Mouse (Mus musculus): ENCODE data around the gene Zcchc13.

Zcchc13 gene

DNA sequence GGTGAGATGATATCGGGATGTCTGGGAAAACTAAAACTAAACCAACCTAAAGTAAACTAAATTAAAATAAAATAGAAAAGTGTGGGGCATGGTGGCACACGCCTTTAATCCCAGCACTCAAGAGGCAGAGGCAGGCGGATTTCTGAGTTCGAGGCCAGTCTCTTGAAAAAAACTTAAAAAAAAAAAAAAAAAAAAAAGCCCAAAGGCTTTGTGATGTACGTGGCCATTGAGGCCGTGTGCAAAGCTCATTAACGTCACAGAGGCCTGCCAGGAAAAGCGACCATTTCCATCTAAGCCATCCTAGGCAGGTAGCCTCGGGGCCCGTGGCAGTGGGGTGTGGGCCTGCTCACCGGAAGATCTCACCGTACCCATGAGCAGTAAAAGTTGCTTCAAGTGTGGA, at the start of gene Zcchc13:
TSS of gene Zcchc13 (plus strand) at position 284 of the 400 bp plus-strand sequence.
- DNase-seq: no peak

DNA sequence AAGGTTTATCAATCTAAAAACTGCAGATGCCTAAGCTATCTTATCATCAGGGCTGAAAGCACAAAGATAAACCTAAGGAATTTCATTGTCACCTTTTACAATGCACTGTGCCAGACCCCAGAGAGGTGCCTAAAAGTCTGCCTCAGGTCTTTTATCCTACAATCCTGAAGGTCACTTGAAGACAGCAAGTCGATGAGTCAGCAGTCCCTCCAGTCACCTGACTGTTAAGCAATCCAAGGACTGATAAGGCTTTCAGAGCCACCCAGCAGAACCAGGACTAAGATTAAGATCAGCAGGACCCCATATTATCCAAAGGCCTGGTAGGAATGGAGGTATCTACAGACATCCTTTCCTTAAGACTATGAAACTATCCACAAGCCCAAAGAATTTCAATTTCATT, 46.1 kb upstream of the Zcchc13 start:
- no peak for DNase-seq

DNA sequence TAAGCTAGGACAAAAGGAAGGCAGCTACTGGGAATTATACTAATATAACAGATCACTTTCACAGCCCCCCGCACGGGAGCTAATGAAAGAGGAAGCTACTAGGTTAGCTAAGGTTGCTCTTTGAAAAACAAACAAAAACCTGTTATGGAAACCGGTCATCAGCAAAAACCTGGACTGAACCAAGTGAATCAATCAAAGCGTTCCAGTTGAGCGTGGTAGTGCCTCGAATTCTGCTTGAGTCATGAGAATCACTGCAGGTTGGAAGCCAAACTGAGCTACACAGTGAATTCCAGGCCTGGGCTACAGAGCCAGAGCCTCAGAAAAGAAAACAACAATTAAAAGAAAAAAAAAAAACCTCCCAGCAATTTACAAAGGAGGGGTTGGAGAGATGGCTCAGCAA, 38.3 kb upstream of the Zcchc13 start:
- DNase-seq: no peak

DNA sequence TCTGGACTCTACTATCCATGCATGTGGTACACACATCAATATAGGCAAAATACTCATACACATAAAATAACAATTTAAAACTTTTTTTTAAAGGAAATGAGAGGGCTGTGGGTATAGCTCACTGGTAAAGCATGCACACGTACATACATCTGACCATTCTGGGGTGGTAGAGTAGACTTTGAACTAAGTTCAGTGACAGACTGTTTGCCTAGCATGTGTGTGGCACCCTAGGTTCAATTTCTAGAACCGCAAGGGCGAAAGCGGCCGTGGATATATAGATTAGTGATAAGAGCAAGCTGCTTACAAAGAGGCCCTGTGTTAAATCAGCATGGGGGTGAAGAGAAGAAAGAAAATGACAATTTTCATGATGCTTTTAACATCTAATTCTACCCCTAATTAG, 27.8 kb upstream of the Zcchc13 start:
- DNase-seq: no peak

DNA sequence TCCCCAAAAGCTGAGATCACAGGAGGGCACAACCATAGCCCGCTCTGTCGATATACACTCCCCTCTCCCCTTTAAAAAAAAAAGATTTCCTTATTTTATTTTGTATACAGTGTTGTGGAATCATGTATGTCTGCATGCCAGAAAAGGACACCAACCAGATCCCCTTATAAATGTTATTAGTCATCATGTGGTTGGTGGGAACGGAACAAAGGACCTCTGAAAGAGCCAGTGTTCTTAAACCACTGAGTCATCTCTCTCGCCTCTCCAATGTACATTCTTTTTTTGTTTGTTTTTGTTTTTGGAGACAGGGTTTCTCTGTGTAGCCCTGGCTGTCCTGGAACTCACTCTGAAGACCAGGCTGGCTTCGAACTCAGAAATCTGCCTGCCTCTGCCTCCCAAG, 26.2 kb upstream of the Zcchc13 start:
- DNase-seq: no peak

DNA sequence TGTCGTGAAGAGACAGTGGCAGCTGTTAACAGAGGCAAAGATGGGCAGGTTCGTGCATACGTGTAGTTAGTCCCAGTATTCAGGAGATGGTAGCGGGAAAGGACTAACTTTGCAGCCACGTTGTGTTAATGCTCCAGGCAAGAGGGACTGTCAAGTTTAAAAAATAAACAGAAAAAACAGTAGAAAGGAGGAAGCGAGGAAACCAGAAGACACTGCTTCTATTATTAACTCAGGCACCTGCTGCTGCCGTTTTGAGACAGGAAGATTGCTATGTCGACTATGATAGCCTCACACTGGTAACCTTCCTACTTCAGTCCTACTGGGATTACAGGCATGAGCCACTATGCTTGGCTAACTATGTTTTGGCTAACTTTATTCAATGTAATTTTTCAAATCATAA, 24.9 kb upstream of the Zcchc13 start:
- DNase-seq: no peak

DNA sequence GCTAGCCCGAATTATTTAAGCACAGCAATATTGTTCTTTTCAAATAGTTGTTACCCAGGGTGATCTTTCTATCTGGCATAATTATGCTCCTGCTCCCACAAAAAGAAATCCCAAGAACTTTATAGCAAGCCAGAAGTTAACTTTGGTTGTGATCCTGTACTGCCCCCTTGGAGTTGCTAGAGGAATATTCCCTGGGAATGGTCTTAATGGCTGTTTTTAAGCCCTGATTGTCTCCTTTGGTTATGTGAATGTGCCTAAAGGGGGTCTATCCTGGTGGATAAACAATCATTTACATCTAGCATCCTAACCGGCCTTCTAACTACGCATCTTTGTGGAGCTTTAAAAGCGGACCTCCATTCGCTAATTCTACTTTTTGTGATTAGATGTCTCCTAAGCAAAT, 20.0 kb upstream of the Zcchc13 start:
- DNase-seq: no peak

DNA sequence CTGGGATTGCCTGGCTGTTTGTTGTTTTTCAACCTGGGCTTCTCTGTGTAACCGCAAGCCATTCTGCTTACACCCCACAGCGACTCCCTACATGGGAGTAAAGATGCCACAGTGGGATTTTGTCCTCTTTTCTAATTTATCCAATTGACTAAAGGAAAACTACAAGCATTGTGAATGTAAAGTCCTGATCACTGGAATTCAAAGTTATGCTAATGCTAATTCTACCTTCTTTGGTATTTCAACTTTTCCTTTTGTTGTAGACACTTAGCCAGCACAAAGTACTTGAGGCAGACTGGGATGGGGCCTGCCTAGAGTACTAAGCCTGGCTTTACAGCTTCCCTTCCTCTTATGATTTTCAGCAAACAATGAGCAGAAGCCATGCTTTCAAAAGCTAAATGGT, 18.9 kb upstream of the Zcchc13 start:
- no peak for DNase-seq

DNA sequence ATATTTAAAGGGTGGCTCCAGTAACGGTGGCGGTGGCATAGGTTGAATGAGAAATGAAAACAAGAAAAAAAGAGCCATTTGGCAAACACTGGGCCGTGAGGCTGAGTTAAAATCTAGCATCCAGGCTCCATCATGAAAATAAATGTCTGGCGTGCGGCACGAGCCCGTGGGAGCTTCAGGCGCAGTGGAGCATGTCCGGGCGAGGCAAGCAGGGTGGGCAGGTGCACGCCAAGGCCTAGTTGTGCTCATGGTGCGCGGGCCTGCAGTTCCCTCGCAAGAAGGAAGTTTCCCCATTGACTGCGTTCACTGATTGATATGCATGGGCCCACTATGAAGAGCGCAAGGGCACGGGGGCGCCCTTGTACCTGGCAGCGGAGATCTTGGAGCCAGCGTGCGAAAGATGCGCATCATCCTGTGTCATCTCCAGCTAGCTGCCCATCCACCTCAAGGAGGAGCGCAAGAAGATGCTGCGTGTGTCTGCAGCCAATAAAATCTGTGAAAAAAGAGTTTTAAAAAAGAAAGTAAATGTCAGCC, 15.6 kb upstream of the Zcchc13 start:
- no peak for DNase-seq

DNA sequence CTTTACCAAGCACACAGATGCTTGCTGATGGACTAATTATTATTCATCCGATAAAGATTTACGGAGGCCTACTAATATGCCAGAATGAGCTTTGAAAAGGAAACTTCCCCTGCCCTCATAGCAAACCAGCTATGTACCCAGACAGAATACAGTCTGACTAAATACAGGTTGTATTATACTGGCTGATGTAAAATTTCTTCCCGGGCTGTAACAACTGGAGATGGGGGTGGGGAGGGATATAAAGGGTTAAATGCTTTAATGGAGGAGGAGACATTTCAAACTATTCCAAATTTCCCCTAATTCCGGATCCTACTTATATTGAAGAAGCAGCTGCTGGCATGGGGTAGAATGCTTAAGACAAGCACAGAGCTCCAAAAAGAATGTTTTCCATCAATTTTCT, 14.9 kb upstream of the Zcchc13 start:
- no peak for DNase-seq

DNA sequence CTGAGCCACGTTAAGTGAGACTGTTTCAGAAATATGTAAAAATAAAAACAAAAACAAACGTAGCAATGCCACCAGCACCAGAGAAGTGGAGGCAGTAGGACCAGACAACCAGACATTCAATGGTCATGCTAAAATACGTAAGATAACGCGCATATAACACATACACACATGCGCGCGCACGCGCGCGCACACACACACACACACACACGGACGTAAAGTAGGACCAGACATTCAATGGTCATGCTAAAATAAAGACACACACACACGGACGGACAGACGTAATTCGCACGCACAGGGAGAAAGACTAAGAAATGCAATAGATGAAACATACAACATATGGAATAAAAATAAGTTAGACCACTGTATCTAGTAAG, 14.2 kb upstream of the Zcchc13 start:
- peak; percentile 57 to 64 for DNase-seq

DNA sequence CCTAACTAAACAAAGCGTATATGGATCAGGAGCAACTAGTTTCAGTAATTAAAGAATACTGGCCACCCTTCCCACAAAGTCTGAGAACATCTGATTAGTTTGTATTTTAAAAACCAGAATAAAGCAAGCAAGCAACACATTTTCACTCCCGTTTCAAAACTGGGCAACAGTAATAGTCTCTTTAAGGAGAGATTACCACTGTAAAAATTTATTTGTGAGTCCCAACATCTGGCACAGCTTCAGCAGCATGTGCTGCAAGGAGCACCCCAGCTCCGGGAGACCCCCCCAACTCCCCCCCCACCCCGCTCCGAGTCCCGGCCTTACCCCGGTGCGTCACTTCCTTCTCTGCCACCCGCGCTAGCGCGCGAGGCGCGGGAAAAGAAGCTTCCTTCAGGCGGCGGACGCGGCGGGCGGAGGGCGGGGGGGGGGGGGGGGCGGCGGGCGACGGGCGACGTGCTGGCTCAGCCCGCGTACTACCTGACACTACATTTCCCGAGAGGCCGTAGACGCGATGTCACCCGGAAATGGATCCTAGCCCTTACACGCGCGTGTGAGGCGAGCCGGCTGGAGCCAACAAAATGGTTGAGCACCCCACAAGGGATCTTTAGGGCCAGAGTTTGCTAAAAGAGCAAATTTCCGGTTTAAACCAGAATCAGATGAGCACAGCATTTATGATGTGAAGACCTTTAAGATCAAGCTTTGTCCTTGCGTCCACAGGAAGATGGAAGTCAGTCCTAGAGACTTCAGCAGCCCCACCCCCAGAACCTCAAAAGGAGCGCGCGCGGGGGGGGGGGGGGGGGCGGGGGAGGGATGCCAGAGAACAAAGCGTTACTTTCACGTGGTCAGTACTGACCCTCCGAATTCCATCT, 13.6 kb upstream of the Zcchc13 start:
- peak; percentile 82 to 85 for DNase-seq

DNA sequence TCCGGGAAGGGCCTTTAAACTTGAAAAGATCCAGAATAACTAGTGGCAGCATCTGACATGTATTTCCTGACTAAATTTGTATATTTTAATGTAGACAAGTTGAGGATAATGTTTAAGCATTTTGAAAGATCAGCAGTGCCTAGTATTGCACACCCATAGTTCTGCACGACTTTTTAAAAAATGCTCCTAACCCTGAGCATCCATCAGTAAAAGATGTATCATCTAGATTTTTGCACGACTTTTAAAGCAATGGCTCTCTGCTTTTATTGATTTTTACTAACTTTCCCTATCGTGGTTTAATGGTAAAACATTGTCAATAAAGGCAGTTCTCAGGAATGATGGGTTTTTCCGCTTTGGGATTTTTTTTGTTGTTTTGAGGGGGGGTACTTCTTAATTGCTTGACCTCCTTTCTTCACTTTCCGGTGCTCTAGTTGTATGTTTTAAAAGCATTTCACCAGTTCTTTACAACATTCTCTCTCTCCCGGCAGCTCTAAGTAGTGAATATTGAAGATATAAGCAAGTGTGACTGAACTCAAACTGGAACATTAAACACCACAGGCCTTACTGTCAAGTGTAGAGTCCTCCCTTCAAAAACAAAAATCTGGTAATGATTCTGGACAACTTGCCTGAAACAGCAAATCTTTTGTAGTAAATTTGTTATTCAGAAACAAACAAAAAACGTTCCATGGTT, 12.8 kb upstream of the Zcchc13 start:
- DNase-seq: no peak

DNA sequence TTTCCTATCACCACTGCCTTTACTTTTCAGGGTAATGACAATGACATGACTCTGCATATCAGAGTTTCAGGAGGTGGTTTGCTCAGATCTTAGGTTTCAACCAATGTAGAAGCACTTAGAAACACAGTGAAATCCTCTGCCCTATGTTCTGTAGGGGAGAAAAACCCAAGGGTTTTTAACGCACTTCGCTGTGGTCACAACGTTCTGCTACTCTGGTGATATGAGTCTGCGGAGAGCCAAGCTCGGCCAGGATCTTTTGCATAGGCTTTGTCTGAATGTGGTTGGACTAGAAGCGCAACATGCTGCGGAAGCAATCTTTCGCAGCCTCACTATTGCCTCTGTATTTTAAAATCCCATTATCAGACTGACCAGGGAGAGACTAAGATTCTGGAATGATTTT, 8.6 kb upstream of the Zcchc13 start:
- DNase-seq: peak; percentile 30 to 52

DNA sequence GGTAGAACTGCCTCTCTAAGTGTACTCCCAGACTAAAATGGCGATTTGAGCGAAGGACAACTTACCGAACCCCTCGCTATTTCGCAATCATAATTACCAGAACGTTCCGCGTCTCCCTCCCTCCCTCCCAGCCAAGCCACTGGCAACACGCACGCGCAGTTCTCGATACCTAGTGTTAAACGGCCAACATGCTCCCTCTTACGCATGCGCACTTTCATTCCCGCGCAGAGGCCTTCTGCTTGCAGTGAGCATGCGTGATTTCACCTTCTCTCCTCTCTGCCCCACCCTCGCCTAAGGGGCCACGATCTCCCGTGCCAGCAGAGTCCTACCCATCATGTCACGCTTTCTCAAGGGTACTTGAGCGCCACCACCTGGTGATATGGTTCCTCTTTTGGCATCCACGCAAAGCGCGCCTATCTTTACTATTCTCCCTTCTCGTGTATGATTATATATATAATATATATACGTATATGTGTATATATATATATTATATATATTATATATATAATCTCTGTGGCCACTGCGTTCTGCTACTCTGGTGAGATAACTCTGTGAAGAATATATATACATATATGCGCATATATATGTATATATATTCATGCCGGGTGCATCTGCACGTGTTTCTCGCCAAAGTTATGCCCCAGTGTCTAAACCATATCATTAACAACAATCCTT, 8.0 kb upstream of the Zcchc13 start:
- peak; percentile 93 for DNase-seq

DNA sequence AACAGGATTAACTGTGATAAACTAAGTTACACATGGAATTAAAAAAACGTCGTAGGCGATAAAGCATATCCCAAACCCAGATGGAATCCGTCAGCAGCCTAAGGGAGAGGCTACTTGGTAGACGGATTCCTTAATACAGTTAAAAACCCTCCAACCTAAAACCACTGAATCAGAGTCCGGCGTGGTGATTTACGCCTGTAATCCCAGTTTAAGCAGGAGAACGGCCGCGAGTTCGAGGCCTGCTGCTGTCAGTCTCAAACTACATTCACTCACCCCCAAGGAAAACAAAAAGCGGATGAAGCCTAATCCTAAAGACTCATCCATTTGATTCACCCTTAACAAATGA, 7.5 kb upstream of the Zcchc13 start:
- peak; percentile 40 to 52 for DNase-seq

DNA sequence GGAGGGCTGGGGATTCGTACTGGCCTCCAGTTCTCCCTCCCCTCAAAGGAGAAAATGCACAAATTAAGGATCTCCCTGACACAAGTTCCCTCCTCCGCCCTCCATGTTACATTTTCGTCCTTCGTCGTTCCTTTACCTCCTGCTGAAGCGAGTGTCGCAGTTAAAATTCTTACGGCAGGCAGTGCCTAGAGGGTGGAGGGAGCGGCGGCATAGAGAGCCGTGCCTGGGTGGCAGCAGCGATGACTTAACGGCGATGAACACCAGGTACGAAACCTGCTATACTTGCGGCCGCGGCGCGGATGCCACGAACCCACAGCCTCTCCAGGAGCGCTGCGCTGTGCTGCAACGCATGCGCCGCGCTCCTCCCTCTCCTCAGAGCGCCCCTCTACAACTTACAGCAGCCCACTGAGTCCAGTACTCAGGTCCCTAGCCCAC, 7.0 kb upstream of the Zcchc13 start:
- peak; percentile 69 for DNase-seq

DNA sequence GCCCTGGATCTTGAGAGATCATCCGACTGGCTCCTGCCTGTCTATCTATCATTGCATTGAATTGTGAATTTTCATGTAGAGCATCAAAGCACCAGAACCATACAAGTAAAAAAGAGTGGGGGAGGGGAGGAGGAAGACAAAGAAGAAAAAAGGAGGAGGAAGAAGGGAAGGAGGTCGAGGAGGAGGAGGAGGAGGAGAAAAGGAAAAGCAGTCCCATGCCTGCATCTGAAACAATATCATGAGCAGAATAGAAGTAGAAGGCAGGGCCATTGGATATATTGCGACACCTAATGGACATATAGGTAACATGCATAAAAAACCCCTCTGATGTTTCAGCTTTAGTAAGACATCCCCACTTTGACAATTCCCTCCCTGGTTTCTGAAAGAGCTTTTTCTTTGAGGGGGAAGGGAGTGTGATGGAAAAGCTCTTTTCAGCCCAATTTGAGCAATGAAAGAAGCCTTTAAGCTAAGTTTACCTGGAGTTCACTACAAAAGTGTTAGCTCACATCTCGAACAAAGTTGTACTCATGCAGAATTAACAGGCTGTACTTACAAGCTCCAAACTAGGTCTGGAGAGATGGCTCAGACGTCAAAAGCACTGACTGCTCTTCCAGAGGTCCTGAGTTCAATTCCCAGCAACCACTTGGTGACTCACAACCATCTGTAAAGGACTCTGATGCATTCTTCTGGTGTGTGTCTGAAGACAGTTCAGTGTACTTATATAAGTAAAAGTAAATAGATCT, 5.8 kb upstream of the Zcchc13 start:
- peak in 1 of 2 experiments; percentile 12 for DNase-seq

DNA sequence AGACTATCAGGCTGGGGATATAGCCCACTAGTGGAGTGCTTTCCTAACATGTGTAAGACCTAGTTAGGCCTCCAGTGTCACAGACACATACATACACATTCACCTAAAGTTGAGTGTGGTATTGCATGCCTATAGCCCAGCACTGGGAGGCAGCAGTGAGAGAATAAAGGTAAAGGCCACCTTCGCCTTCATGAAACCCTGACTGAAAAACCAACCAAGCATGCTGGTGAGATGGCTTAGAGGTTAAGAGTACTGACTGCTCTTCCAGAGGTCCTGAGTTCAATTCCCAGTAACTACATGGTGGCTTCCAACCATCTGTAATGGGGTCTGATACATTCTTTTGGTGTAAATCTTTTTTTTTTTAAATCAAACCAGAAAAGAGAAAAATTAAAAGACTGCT, 1.5 kb upstream of the Zcchc13 start:
- DNase-seq: peak in 1 of 2 experiments; percentile 17

DNA sequence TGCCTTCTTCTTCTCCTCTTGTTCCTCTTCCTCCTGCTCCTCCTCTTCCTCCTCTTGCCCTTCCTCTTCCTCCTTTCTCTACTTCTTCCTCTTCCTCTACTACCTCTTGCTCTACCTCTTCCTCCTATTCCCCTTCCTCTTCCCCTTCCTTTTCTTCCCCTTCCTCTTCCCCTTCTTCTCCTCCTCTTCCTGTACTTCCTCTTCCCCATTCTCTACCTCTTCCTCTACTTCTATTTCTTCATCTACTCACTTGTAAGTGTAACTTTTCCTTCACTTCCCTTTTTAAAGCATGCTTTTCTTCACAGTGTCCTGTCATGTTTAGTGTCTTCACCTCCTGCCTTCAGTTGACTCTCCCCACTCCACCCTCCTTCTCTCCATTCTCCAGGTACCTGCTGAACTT, 3.5 kb downstream of the Zcchc13 start:
- no peak for DNase-seq

DNA sequence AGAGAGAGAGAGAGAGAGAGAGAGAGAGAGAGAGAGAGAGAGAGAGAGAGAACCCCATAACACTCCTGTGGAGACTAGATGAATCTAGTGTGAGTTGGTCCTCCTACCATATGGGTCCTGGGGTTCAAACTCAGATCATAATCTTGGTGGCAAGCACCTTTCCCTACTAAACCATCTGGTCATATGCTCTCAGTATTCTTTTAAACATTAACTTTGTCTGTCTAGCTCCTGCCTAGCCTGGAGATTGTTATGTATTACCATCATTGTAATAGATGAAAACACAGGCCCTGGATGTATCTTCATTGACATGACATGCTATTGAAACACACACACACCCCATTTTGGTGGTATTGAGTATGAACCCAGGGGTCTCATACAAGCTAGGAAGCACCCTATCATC, 5.6 kb downstream of the Zcchc13 start:
- no peak for DNase-seq

DNA sequence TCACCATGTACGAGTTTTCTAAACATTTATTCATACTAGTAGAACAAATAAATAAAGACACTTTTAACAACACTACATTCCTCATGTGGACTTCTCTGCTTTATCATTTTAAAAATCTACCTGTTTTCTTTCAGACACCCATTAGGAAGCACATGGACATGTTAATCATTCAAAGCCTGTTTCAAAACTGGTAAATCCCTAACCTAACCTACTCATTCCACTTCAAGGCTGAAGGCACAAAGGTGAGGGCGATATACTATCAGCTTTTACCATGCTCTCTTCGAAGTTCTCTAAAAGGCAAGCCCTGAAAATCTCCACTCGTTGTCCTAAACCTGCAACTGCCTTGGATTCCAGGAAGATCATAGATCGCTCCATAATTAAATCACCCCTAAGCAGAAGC, 8.2 kb downstream of the Zcchc13 start:
- no peak for DNase-seq

DNA sequence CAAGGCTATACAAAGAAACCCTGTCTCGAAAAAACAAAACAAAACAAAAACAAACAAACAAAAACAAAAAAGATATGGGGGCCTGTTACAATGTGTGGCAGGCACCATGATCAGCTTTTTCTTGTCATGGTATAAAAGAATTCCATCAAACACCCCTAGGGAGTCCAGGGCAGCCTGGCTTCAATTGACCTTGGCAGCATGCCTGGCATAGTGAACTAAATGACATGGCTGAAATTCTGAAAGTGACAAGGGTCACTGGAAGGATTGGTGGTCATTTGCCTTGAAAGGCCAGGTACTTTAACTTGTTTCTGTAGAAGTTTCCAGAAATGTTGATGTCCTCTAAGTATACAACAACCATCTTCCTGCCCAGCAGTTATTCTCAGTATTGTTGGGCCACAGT, 13.9 kb downstream of the Zcchc13 start:
- DNase-seq: no peak

Data from cerebellum, postnatal 25 days (tissue).